Mouse (Mus musculus) neutrophil, adult 5-6 weeks (primary cell): ENCODE measurements around the gene Pla2g4e. TPM values are rescaled to one million over a fixed set of nuclear protein-coding genes. Genes with fewer than 3 reads are reported as not detected.

Experiments
- ATAC-seq: fragments of 151-379, 151-347 bp; 2 replicates; pipeline ENCODE4 v1.8.0; 2017; ENCODE audit warnings: mild to moderate bottlenecking, moderate TSS enrichment; ENCODE audit not compliant: insufficient number of reproducible peaks, poor library complexity, low FRiP score, severe bottlenecking; ENCODE audit errors: extremely low read depth
- total RNA-seq: library from RNA; stranded (forward); fragments of 200-1000 nt; gene quantifications from 2 replicates; pipeline ENCODE4 v1.2.3, GENCODE M21; 2017

Gene Pla2g4e
- total RNA-seq, 1 experiment from 2014 or later = not detected

DNA sequence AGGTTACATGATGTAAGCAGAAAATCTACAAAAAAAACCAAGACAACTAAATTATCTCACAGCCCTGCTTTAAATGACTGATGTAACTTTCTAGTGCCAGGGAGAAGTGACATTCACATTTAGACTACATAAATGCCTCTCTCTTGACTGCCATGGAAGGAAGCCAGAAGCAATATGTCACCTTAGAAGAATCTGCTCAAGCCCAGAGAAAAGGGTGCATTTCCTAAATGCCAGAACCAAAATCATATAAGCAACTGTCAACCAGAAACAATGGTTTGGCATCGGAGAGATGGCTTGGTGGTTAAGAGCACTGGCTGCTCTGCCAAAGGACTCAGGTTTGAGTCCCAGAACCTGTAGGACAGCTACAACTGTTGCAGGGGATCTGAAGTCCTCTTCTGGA is 113.3 kb downstream of the Pla2g4e start:
- ATAC-seq = no peak

DNA sequence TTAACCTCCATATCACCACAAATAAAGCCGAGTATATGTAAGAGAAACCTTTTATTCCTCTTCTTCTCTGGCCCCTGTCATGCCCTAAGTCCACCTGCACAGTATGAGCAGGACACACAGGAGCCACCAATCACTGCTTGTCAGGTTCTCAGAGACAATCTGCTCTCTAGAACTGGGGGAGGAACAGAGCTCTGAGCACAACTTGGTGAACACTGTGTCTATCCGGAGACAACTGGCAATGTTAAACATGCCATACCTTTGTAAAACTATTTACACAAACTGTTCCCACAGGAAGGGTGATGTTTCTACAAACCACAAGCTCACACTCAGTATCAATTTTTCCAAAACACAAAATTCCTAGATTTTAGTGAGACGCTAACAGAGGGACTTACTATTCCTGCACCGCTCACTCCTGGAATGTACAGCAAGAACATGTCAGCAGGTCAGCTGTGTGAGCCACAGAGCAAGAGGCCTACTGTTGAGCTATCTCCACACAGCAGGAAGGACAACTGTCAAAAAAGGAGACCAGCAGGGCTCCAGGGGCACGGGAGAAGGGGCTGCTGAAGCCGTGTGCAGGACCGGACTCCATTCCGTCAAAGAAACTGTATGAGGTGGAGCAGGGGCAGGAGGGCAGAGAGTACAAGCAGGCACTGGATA is 115.8 kb downstream of the Pla2g4e start:
- ATAC-seq = no peak

DNA sequence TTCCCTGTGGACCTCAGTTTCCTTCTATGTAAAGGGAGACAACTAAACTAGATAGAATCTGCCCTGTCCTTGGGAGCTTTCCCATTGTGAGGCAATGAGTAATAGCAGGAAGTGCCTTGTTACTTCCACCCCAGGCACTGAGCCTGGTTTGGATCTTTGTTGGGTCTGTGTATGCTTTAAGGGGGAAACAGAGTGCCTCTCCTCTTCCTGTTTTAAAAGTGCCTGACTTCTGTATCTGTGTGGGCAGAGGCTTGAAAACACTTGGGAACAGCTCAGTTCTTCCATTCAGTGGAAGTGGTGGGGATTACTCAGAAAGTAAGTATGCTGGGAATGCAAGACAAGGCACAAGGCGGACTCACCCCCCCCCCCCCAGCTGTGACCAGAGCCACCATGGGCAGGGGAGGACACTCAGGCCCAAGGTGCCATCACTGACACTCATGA is 116.5 kb downstream of the Pla2g4e start:
- no peak for ATAC-seq

DNA sequence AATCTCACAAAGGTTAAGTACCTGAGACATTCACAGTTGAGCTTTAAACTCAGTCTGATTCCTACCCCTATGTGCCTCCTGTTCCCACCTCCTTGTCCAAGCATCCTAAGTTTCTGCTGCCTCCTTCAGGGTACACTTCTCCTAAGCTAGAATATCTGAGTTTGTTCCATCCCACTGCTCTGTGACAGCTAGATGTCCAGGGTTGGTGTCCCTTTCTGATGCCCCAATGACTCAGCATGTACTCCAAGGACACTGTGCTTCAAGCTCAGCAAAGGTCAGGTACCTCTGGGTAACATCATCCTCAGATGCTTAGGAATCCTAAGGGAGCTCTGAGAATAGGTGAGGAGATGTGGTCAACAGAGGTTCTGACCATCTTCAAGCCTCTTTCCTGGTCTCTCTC is 117.1 kb downstream of the Pla2g4e start:
- ATAC-seq = no peak

DNA sequence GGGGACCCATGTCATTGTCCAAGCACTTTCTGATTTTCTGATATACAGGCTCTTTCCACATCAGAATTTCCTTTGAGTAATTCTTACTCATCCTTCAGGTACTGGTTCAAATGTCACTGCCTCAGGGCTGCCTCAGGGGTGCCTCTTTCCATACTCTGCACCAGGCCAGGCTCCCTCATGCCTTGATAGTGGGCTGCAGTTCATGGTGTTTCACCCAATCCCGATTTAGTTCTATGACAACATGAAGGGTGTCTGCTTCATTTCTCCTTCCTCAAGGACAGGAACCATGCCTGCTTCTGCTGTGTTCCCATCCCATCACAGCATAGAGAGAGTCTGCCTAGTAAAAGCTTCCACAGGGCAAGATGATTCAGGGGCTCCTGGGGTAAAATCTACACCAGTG is 118.2 kb downstream of the Pla2g4e start:
- ATAC-seq = no peak

DNA sequence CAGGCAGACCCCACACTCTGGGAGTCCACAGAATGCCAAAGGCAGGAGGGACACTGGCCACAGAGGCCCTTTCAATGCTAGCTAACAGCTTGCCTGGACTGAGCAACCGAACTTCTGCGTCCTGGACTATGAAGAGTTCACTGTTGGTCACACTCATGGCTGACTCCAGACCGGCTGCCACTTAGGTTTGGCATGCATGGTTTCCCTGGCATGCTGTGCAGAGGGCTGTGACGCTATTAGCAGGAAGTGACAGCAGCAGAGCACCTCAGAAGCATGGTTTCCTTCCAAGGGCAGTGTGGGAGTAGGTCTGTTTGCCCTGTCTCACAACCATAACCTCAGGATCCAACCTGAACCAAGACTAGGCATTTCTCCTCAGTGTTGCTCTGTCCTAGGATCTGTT is 118.7 kb downstream of the Pla2g4e start:
- peak; percentile 21; the same call in 1 of the 2 replicates for ATAC-seq

DNA sequence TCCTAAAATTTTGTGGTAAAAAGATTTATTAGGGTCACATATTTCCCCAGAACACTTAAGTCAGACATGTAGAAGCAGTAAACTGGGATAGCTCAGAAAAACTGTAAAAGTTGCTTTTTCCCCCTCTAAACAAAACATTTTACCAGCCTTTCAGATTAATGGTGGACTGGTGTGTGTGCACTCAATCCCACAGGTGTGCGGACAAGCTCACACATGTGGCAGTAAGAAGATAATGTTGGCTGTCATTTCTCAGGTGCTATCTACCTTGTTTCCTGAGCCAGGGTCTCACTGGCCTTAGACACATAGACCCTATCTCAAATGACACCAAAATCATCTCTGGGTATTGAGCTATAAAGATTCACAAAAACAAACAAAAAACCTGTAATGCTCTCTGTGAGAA is 119.7 kb downstream of the Pla2g4e start:
- no peak for ATAC-seq

DNA sequence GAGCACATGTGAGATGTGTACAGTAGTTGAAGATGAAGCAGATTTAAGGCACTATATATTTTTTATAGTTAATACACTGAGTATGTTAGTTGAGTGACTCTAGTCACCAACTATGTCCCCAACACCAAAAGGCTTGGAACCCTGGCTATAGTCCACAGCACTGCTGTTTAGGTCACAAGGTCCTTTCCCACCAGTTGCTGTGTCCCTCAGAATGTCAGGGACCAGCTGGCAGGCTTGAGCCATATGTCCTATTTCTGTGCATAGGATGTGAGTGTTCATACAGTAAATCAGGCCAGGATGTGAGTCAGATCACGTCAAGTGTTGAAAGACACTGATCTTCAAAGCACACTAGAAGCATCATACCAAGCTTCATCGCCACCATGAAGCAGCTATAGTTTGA is 120.2 kb downstream of the Pla2g4e start:
- no peak for ATAC-seq

DNA sequence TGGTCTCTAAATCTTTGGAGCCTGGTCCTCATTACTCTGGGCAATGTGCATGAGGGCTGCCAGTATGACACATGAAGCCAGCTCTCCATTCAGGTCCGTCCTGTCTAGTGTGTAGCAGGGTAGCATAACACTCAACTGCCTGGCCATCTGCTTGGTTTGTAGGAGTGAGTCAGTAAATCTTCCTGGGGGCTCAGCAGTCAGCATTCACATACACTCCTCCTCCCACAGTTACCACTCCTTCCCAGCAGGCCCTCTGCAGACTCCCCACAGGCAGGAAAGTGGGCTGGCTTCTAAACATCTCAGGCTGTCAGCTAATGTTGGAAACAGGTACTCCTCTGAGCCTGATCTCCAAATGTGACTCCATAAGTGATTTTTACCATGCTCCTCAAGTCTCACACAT is 121.0 kb downstream of the Pla2g4e start:
- no peak for ATAC-seq

DNA sequence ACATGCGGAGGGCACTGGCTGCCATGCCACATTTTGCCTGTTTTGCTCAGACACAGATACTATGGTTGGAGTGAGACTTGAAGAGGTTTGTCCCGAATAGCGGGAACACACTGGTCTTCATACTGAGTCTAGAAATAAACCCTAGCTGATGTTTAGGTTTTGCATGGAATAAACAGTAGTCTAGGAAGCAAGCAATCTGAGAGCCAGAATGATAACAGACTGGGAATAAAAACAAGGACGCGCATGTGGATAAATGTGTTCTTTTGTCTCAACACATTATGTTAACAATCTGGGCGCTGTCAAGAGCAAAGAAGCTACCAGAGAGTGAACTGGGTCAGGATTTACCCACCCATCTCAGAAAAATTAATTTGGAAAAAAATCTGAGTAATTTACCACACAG is 122.2 kb downstream of the Pla2g4e start:
- ATAC-seq = no peak

DNA sequence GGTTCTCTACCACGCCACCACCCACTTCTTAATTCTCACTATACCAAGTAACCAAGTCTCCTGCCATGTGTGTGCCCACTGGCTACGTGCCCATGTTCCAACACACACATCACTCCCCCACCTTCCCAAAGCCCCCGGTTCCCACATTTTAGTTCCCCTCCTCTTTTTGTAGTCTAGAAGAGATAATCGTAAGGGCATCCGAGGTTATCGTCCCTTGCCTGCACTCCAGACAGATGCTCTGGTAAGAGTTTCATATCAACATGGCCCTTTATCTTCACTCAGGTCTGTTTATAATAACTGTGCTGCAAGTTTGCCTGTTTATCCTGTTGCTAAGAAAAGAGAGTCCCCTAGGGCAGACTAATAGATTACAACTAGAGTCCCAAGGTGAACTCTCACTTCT is 127.8 kb downstream of the Pla2g4e start:
- ATAC-seq = no peak

Other genes starting within 250 kb of the Pla2g4e start
- 1.5 and 3.2 TPM in 2 replicates for gene Jmjd7, start 217.9 kb downstream of the Pla2g4e start, total RNA-seq
- gene Gm28042, start 217.8 kb downstream of the Pla2g4e start, total RNA-seq = 3.1 and 5.9 TPM in 2 replicates
- gene Pla2g4b, start 211.9 kb downstream of the Pla2g4e start, total RNA-seq = 4.8 and 8.0 TPM in 2 replicates
- gene Ehd4, start 90.7 kb downstream of the Pla2g4e start, total RNA-seq = 42.6 and 46.1 TPM in 2 replicates
- gene Pla2g4d, start 43.9 kb upstream of the Pla2g4e start, total RNA-seq = not detected in 2 replicates
- gene Pla2g4f, start 68.8 kb upstream of the Pla2g4e start, total RNA-seq = 0.23 and 0.25 TPM in 2 replicates
- gene Vps39, start 107.8 kb upstream of the Pla2g4e start, total RNA-seq = 52.8 and 54.6 TPM in 2 replicates
- 44.0 and 64.7 TPM in 2 replicates for gene Ganc, start 158.6 kb upstream of the Pla2g4e start, total RNA-seq
- gene Tmem87a, start 158.8 kb upstream of the Pla2g4e start, total RNA-seq = 78.5 and 85.5 TPM in 2 replicates
- 2.8 and 5.0 TPM in 2 replicates for gene Capn3, start 210.7 kb upstream of the Pla2g4e start, total RNA-seq